Mouse (Mus musculus) kidney, postnatal 14 days (tissue): ENCODE results near the gene Rbms3.

Experiments
- DNase-seq: peaks from one replicate; pipeline ENCODE4 v3.0.0; 2022; ENCODE audit warnings: mixed read lengths

Rbms3 gene

GRCm38 (mm10) chr9:117476753-117477152 lies 153.0 kb downstream of the Rbms3 start:
- no peak for DNase-seq

GRCm38 (mm10) chr9:117452816-117453215 lies 176.9 kb downstream of the Rbms3 start:
- DNase-seq: peak; percentile 6

- peak; percentile 7 for DNase-seq
Observed at GRCm38 (mm10) chr9:117442611-117443010, 187.1 kb downstream of the Rbms3 start.

GRCm38 (mm10) chr9:117435856-117436255 lies 193.9 kb downstream of the Rbms3 start:
- DNase-seq: no peak

GRCm38 (mm10) chr9:117430670-117431069 lies 199.0 kb downstream of the Rbms3 start:
- DNase-seq: peak; percentile 10

GRCm38 (mm10) chr9:117429217-117430105 lies 200.3 kb downstream of the Rbms3 start:
- no peak for DNase-seq

GRCm38 (mm10) chr9:117423259-117423658 lies 206.5 kb downstream of the Rbms3 start:
- no peak for DNase-seq

- DNase-seq: no peak
Observed at GRCm38 (mm10) chr9:117419874-117420485, 209.7 kb downstream of the Rbms3 start.

- DNase-seq: no peak
Observed at GRCm38 (mm10) chr9:117413181-117413580, 216.5 kb downstream of the Rbms3 start.

- no peak for DNase-seq
Observed at GRCm38 (mm10) chr9:117412584-117412983, 217.1 kb downstream of the Rbms3 start.

GRCm38 (mm10) chr9:117404621-117405020 lies 225.1 kb downstream of the Rbms3 start:
- no peak for DNase-seq

GRCm38 (mm10) chr9:117400262-117400671 lies 229.4 kb downstream of the Rbms3 start:
- no peak for DNase-seq

- no peak for DNase-seq
Observed at GRCm38 (mm10) chr9:117397071-117397470, 232.6 kb downstream of the Rbms3 start.

- peak; percentile 21 for DNase-seq
Observed at GRCm38 (mm10) chr9:117396586-117396985, 233.1 kb downstream of the Rbms3 start.

GRCm38 (mm10) chr9:117393626-117394525 lies 235.8 kb downstream of the Rbms3 start:
- DNase-seq: peak; percentile 88

GRCm38 (mm10) chr9:117388024-117388423 lies 241.7 kb downstream of the Rbms3 start:
- peak; percentile 80 for DNase-seq

GRCm38 (mm10) chr9:117380876-117381275 lies 248.8 kb downstream of the Rbms3 start:
- DNase-seq: peak; percentile 66

- DNase-seq: peak; percentile 58
Observed at GRCm38 (mm10) chr9:117380076-117380475, 249.6 kb downstream of the Rbms3 start.

- peak; percentile 43 for DNase-seq
Observed at GRCm38 (mm10) chr9:117379448-117379983, 250.2 kb downstream of the Rbms3 start.

- DNase-seq: peak; percentile 48
Observed at GRCm38 (mm10) chr9:117378131-117378890, 251.4 kb downstream of the Rbms3 start.

- DNase-seq: no peak
Observed at GRCm38 (mm10) chr9:117375776-117376175, 253.9 kb downstream of the Rbms3 start.
